Mouse (Mus musculus) myocyte (in vitro differentiated cells): ENCODE results near the gene Paqr9.

Experiments used
- CEBPB ChIP-seq: IDR thresholded peaks from 2 replicates; pipeline ENCODE4 v1.6.1; 2011; ENCODE audit warnings: mild to moderate bottlenecking, moderate library complexity; ENCODE audit not compliant: poor library complexity, insufficient read depth, severe bottlenecking
- E2F4 ChIP-seq: IDR thresholded peaks from one replicate; pipeline ENCODE4 v1.6.1; 2011; ENCODE audit warnings: mild to moderate bottlenecking, control low read depth, moderate library complexity; ENCODE audit not compliant: insufficient read depth
- MYOG ChIP-seq, 3 experiments: IDR thresholded peaks; one replicate each; pipeline ENCODE4 v1.6.1; 2011; ENCODE audit warnings: control low read depth in 2 of 3, low read depth in 2 of 3, mild to moderate bottlenecking in 2 of 3; ENCODE audit not compliant: insufficient read length in 2 of 3, control insufficient read depth in 1 of 3, insufficient read depth in 1 of 3
- POLR2A ChIP-seq: IDR thresholded peaks from one replicate; pipeline ENCODE4 v1.6.1; 2011; ENCODE audit warnings: low read depth, mild to moderate bottlenecking, control low read depth, moderate library complexity; ENCODE audit not compliant: insufficient read length
- REST ChIP-seq: IDR thresholded peaks from one replicate; pipeline ENCODE4 v1.6.1; 2011; ENCODE audit warnings: mild to moderate bottlenecking, control low read depth, moderate library complexity; ENCODE audit not compliant: insufficient read depth, insufficient read length
- TCF12 ChIP-seq: IDR thresholded peaks from one replicate; pipeline ENCODE4 v1.6.1; 2011; ENCODE audit warnings: mild to moderate bottlenecking, control low read depth; ENCODE audit not compliant: poor library complexity, insufficient read depth, severe bottlenecking
- USF1 ChIP-seq: IDR thresholded peaks from one replicate; pipeline ENCODE4 v1.6.1; 2011; ENCODE audit warnings: low read depth, mild to moderate bottlenecking, control low read depth, moderate library complexity

DNA sequence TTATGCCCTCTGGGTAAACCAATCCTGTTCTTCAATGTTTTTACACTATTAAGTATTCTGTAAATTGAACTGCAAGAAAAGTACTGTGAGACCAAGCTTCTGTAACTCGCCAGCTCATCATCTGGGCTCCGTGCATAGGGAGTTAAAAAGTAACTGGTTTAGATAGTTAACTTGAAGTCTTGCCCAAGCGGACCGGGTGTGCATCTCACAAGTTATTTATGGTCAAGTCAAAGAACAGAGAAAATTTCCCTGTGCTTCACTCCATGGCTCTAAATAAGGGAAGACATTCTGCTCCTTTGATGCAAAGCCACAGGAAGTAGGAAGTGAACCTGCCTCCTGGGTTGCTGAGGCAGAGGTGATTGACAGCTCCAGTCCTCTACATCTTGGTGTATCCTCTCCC is 34.8 kb downstream of the Paqr9 start:
- TF ChIP-seq TCF12, result no peak
- TF ChIP-seq USF1, result no peak
- no peak for TF ChIP-seq CEBPB
- no peak for TF ChIP-seq REST
- TF ChIP-seq POLR2A, result no peak
- no peak for TF ChIP-seq MYOG (IDR thresholded peaks at IDR 0.05; ENCODE audit: control insufficient read depth in 1 of 3, insufficient read depth in 1 of 3, insufficient read length in 2 of 3, low read depth in 2 of 3)
- TF ChIP-seq E2F4, result no peak
